Mouse (Mus musculus) adipocyte (in vitro differentiated cells): ENCODE data around the gene Hba-x.
A peak's percentile ranks its signal among the peaks of the same experiment; 100 is the strongest.

Experiments used
- DNase-seq: peaks from one replicate; pipeline ENCODE4 v3.0.0-alpha.2; 2016; ENCODE audit warnings: low spot score

Gene Hba-x

DNA sequence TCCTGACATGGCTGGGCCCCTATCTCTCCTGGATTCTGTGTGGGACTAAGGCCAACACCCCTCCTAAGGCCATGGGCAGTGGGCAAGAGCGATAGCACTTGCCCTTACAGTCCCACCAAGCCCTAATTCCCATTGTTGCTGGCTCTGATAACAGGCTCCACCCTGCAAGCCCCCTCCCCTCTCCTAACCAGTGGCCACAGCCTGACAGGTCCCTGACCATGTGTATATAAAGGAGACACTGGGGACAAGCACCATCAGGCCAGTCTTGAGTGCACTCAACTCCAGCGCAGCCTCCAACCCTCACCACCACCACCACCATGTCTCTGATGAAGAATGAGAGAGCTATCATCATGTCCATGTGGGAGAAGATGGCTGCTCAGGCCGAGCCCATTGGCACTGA, at the start of gene Hba-x:
TSS of gene Hba-x (plus strand) at position 54 of the 400 bp plus-strand sequence.
- DNase-seq: no peak

DNA sequence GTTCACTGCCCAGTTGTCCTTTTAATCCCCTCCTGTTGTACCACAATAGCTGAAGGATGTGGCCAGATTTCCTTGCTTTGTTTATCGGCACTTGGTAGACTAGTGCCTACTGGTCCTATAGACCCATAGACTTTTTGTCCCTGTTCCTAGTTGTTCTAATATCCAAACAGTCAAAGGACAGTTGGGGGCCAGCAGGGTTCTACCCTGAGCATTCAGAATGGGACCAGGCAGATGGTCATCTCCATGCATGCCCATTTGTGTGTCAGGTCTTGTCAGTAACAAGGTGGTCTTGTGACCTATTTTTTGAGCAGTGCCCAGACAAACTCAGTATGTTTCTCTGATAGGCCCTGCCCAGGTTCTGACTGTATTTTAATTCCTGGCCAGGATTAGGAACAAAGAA, 49.2 kb upstream of the Hba-x start:
- no peak for DNase-seq

DNA sequence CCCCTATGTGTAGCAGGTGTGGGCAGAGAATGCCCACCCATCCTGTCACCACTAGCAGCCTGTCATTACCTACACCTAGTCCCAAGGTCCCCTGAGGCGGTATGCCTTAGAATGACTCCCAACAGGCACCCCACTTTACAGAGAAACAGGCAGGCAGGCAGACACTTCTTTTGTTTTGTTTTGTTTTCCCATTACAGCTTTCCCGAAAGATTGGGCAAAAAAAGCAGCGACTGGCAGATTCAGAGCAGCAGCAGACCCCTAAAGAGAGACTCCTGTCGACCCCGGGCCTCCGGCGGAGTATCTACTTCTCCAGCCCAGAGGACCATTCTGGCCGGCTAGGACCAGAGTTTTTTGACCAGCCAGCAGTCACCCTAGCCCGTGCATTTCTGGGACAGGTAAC, 48.6 kb upstream of the Hba-x start:
- no peak for DNase-seq

DNA sequence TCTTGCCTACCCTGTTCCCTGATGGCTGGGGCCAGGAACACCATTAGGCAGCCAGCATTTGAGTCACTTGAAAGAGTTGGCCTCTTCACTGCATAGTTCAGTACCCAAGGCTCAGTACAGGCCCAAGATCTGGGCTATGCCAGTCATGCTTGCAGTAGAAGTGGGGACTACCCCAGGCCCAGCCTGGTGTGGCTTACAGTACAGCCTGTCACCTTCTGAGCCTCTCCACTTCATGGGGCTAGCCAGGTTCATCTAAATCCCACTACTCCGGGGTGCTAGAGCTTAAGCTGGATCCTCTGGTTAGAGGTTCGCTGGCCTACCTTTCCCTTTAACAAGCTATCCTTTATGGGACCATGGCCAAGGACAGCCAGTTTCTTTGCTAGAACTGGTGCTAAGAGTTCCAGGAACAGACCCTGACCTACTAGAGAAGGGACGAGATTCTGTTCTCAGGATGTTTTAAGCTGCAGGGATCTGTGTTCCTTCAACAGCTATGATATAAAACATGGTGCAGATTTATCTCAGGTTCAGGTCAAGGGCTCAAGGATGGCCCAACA, 47.8 kb upstream of the Hba-x start:
- DNase-seq: no peak

DNA sequence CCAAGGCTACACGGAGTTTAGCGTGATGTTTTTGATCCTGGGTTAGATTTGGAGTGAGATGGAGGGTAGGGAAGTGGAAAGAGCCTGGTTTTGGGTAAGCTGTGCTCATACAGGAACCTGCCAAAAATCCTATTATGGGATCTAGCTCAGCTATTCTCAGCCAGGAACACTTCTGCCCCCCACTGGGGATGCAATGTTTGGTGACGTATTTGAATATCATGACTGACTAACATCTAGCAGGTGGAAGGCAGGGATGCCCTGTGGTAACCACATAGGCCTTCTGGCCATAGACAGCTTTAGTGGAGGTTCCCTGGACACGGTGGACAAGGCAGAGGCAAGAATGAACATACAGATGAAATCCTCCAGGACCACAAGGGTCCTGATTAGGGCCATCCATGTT, 46.0 kb upstream of the Hba-x start:
- no peak for DNase-seq

DNA sequence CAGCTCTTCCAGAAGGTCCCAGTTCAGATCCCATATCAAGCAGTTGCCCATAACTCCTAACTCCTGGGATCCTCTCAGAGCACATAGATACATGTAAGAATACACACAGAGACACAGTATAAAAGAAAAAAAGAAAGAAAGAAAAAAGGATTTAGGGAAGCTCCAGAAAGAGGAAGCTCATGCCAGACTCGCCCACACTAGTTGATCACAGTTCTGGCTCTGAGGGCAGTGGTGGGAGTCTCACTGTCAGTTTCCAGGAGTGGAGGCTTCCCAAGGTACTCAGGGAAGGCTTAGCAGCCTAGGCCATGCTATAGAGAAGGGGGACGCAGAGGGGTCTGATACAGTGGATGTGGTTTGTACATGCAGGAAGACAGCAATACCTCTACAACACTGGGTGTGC, 45.1 kb upstream of the Hba-x start:
- no peak for DNase-seq

DNA sequence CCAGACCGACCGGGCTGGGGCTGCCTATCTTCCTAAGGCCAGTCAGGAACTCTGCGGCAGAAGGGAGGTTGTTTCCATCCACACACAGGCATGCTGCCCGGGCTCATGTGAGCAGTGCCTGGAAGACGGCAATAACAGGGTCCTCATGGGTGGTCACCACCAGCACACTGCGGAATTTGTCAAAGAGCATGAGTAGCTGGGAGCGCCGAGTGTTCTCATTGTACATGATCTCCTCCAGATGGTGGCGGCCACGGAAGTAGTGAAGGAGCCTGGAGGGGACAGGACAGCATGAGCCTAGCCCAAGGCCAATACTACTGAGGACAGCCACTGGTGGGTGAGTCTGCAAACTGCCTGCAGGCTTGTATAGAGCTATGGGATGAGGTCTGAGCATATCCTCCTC, 43.4 kb upstream of the Hba-x start:
- no peak for DNase-seq

DNA sequence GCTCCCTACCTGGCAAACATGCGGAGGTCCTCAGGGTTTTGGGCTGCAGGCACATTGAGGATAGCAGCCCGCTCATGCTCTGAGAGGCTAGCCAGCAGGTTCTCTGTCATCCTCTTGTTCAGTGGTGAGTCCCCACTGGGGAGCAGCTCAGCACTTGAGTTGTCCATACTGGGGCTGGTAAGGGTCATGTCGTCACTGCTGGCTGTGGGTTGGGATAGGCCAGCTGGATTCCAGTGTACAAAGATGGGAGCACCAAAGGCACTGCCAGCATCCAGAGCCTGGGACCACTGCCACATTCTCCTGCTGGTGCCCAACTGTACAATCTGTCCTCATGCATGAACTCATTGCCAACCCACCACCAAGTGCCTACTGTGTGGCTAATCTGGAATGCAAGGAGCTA, 42.3 kb upstream of the Hba-x start:
- DNase-seq: no peak

DNA sequence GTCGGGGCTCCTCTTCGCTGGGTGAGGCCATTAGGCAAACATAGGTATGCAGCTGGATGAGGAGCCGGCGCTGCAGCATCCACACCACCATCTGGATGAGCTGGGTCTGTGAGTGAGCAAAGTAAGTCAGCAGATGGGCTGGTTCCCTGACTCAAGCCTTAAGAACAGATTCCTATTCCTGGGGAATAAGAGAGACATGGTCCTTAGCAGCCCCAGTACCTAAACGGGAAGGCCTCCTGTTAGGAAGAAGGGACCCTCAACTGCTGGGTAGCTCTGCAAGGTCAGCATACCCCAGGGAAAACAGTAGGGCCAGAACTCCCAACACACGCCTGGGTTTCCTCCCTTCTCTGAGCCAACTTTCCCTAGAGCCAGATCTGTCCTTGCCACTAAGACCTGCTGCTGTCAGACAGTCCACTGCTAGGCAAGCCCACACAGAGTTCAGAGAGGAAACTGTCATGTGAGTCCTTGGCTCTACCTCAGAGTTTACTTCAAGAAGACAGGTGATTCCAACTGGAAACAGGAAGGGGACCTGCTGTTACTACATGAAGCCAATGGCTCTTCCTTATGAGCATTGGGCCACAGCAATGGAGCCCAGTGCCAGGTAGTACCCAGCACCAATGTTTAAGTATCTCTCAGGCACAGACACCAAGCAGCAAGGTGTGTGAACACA, 41.2 kb upstream of the Hba-x start:
- no peak for DNase-seq

DNA sequence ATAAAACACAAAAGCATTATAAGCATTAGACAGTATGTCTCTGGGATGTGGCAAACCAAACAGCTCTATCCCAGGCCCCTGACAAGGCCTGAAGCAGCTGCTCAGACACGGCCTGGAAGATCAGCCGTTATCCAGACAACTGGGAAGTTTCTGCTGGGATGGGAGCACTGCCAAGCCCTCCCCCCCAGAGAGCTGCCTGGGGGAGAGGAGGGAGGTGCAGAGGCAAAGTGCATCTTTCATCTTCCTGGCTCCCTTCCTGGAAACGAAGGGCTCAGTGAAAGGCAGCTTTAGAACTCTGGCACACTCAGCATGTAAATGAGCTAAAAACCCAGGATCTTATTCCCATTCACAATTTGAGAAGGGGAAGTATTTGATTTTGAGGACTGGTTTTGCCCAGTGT, 40.6 kb upstream of the Hba-x start:
- DNase-seq: peak; percentile 95

DNA sequence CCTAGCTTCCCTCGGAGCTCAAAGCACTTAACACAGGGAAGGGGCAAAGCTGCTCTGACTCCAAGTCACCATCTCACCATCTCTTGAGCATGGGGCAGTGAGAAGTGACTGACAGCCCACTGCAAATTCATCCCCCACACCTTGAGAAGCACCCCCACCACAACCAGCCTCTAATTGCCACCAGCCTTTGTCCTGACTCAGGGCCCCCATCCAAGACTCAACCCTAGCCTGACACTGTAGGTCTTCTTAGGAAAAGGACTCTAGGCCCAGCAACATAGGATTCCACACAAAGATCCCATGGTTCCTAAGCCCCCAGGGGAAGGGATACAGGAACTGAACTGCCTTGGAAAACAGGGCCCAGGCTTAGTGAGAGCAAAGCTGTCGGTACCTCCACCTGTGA, 40.1 kb upstream of the Hba-x start:
- DNase-seq: no peak

DNA sequence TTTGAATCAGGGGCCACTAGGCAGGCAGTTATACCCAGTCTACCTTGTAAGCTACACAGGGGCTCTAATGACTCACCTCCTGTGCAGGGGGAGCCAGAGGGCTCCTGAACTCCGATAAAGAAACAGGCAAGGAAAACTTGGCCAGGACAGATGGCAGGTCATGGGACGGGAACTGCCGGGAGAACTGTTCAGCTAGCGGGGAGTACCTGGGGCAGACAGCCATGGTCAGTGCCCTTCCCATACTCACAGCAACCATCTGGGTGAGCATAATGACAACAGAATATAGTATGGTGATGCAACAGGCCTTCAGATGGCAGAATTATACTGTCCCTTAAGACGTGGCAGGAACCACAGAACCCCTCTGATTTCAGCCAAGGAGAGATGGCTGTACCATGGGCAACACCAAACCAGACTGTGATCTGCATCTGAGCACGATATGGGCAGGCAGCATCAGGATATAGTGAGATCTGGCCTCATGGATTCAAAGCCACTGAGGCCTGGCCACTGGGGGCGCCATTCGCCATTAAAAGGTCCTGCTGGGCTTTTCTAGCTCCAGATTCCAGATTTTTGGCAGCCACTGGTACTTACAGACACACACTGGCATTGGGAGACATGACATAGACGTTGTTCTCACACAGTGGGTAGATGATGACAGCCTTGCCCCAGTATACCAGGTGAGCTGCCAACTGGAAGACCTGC, 39.3 kb upstream of the Hba-x start:
- peak; percentile 82 for DNase-seq

DNA sequence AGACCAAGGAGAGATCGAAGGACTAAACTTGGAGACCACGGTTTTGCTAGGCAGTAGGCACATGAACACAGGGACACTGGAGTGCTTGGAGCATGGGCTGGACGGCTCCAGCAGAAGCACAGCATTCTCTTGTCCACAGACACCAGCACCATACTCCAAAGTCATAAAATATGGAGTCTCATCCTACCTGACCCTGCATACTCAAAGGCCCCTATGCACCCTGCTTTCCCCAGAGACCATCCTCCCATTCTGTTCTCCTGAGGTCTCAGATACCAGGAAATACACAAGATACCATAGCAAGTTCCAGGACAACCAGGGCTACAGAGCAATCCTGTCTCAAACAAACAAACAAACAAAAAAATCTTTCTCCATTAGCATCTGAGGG, 38.8 kb upstream of the Hba-x start:
- no peak for DNase-seq

DNA sequence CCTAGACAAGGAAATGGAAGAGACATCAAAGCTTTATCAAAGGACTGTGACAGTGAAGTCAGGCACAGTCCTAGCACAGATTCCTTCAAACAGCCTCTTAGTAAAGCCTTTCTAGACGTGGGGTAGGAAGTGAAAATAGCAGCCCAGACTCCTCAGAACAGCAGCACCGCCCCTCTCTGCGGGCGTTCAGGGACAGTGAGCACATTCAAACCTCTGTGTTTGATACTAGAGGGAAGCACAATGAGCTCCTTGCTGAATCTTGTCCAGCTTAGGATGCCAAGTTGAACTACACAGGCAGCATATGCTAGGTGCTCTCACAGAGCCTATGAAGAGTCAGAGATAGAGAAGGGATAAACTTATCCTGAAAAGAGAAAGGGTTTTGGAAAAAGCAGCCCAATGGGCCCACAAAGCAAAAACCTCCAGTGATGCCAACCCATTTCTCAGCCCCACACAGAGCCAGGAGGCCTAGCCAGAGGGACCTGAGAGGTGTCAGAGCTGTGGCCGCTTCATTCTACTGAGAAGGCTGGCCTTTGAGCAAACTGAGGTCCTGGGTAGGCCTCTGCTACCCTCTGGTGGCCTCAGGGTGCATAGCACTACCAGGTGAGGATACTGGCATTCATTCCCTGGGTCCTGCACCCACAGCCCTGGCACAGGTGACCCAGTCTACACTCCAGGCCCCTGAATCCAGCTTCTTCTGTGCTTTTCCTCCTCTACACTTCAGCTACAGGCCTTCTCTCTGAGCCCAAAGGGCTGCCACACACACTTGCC, 37.9 kb upstream of the Hba-x start:
- peak; percentile 72 for DNase-seq

DNA sequence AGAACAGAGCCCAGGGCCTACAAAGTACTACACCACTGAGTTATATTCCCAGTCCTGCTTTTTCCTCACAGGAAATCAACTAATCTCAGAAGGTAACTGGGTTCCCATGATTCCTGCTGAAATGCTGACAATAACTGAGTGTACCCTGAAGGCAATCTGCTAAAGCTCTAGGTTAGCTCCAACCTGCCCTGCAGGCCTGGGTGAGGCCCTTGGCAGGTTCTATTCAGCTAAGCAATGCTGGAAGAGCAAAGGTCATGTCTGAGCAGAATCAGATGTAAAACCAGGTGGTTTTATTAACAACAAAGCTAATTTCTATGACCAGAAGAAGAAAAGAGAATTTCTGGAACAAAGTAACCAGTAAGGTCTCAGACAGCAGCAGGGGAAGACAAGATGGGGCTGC, 34.8 kb upstream of the Hba-x start:
- DNase-seq: no peak

DNA sequence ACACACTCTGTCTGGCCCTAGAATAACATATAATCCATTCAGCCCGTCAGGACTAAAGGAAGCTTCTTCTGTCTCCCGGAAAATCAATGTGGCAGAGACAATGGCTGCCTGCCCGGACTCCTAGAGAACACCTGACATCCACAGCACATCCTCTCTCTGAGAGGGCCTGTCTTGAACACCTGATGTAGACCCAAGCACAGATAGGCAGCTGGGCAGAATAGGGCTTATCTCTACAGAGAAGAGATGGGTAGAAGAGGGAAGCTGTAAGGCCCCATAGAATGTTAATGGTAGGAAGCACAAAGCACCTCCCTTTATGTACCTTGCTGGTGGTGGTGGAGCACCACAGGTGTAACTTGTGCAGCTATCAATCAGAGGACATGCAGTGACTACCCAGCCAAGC, 34.0 kb upstream of the Hba-x start:
- no peak for DNase-seq

DNA sequence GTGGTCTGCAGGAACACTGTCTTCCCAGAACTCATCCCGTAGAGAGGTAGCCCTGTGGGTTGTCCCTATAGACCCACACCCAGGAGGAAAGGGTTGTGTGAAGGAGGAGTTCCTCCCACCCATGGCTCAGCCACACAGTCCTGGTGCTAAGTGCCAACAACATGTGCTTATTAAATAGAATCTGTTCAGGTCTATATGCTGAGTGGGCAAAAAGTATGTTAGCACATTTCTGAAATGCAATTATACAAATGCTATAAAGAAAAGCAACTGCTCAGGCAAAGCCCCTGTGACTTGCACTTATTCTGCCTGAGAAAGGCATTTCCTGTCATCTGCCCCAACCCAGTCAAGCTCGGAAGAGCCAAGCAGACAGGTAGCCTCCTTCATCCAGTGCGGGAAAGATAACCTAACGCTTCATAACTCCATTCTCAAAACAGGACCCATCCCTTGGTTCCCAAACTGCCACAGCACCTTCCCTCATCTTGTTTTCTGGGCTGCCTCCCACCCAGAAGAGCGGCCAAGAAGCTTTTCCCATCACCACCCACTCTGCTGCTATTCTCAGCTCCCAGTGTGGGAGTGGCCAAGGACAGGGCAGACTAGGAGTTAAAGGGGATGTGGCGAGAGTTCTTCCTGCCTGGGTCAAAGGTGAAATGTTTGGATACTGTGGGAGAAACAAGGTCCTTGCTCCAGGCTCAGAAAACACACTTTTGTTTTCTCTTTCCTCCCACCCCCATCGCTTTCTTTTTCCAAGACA, 32.8 kb upstream of the Hba-x start:
- DNase-seq: peak; percentile 30

DNA sequence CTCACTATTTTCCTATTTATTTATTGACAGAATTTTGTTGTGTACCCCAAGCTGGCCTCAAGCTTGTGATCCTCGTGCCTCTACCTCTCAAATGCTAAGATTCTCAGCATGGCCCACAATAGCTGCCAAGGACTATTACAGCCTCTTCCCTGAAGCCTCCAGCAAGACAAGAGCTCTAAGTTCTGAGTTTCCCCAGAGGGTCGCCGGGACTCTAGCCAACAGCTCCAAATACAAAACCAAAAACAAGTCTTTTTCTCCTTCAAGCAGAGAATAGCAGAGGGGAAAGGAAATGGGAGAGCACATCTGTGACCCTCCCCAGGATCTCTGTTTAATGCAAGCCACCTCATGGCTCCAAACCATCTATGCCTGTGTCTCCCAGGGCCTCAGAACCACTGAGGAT, 32.1 kb upstream of the Hba-x start:
- peak; percentile 58 for DNase-seq

DNA sequence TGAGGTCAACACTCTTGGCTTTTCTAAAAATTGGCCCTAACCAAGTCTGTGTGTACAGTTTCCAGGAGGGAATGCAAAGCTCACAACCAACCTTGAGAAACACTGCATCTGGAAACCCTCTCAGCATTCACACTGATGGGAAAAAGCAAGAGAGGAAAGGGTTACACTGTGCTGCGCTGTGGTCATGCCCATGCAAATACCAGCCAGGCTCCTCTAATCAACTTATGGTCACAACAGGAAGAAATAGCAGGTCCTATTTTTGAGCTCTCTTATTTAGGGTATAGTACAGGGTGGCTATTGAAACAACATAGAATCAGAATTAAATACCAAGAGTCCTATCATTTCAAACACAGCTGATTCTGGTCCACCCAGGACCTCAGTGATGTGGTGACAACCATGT, 31.6 kb upstream of the Hba-x start:
- DNase-seq: no peak

DNA sequence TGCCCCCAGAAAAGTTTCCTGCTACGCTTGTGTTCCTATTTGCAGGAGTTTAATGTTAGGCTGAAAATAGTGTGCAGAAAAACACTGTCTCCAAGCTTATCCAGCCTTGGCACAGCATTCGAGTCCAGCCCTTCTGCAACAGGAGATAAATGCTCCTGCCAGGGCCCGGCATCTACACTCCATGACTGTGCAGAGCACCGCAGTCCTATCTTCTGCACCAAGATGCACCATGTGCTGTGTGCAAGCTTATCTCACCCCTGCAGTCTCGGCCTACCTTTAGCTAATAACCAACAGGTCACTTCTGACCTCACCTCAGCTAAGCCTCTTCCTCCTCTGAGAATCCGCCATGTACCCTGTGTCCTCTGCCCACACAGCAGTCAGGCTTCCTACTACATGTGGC, 30.6 kb upstream of the Hba-x start:
- no peak for DNase-seq

DNA sequence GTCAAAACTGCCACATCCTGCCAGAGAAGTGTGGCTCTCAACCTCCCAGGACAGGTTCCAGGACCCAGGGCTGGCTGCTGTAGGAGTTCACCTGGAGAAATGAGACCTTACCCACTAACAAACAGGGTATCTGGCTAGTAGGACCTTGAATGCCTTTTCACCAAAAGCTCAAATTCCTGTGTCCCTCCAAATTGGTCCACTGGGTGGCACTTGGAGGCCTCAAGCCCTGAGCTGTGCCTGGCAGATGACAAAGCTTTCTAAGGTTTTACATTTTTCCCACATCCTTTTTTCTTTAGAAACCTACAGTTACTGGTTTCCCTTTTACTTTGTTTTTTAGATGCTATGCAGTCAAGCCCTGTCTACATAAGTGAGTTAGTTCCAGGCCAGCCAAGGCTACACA, 29.1 kb upstream of the Hba-x start:
- DNase-seq: peak; percentile 30

DNA sequence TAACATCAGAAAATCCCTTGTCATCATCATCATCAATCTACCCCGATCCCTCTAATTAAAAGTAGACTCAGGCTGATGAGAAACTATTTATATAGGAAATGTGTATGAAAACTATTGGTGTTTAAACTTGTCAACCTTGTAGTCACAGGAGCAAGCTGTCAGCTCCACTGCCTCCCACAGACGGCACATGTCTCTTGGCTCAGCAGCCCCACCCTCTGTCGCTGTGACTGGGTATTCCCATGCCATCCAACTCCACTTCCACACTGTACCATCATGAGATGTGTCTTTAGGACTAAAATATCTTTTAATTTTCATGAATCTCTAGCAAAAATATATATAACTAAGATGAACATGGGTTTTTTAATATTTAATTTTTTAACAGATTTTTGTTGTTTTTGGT, 27.9 kb upstream of the Hba-x start:
- no peak for DNase-seq
